Mouse (Mus musculus) urinary bladder, postnatal 4 days (tissue): ENCODE measurements around the gene Cnn2.

Experiments used
- DNase-seq, 2 experiments: peaks; one replicate each; pipeline ENCODE4 v3.0.0; 2021 to 2022; ENCODE audit warnings: low spot score in 2 of 2

The Cnn2 gene

GRCm38 (mm10) chr10:79969124-79969568, 19.2 kb upstream of the Cnn2 start:
- DNase-seq, result no peak

- no peak for DNase-seq
Observed at GRCm38 (mm10) chr10:79970415-79971182, 17.8 kb upstream of the Cnn2 start, which contains the start of gene Grin3b. Gene Grin3b (plus strand): TSS chr10:79970715.

GRCm38 (mm10) chr10:79971183-79971497, 17.2 kb upstream of the Cnn2 start:
- DNase-seq, result no peak

GRCm38 (mm10) chr10:79972831-79973230, 15.6 kb upstream of the Cnn2 start:
- no peak for DNase-seq

GRCm38 (mm10) chr10:79974087-79974486, 14.3 kb upstream of the Cnn2 start:
- no peak for DNase-seq

- no peak for DNase-seq
Observed at GRCm38 (mm10) chr10:79974668-79975067, 13.7 kb upstream of the Cnn2 start.

- DNase-seq, result no peak
Observed at GRCm38 (mm10) chr10:79976071-79976721, 12.2 kb upstream of the Cnn2 start.

GRCm38 (mm10) chr10:79976722-79977107, 11.7 kb upstream of the Cnn2 start:
- no peak for DNase-seq

- no peak for DNase-seq
Observed at GRCm38 (mm10) chr10:79977324-79977723, 11.1 kb upstream of the Cnn2 start.

- DNase-seq, result no peak
Observed at GRCm38 (mm10) chr10:79978061-79978460, 10.3 kb upstream of the Cnn2 start.

- DNase-seq, result no peak
Observed at GRCm38 (mm10) chr10:79979401-79980155, 8.8 kb upstream of the Cnn2 start.

GRCm38 (mm10) chr10:79983205-79983604, 5.2 kb upstream of the Cnn2 start:
- DNase-seq, result no peak

- DNase-seq, result peak; percentile 53 to 68
Observed at GRCm38 (mm10) chr10:79983670-79984069, 4.7 kb upstream of the Cnn2 start.

GRCm38 (mm10) chr10:79984195-79984816, 4.1 kb upstream of the Cnn2 start, which contains the start of gene Tmem259:
Gene Tmem259 (minus strand): TSS chr10:79984330.
- DNase-seq, result peak; percentile 83 to 87

- peak; percentile 94 to 96 for DNase-seq
Observed at GRCm38 (mm10) chr10:79984871-79985270, 3.5 kb upstream of the Cnn2 start.

- no peak for DNase-seq
Observed at GRCm38 (mm10) chr10:79985334-79986231, 2.8 kb upstream of the Cnn2 start.

- DNase-seq, result no peak
Observed at GRCm38 (mm10) chr10:79986232-79986878, 2.0 kb upstream of the Cnn2 start.

- DNase-seq, result peak; percentile 84 to 90
Observed at GRCm38 (mm10) chr10:79986963-79987362, 1.4 kb upstream of the Cnn2 start.

- DNase-seq, result no peak
Observed at GRCm38 (mm10) chr10:79987771-79988505, 446 bp upstream of the Cnn2 start.
